Mouse (Mus musculus) kidney, adult 2 months (tissue): Measurements from ENCODE around the gene Ssxb5.

Source experiments
- CTCF ChIP-seq: fragments of 200-500 bp; conservative IDR thresholded peaks from 2 replicates; pipeline ENCODE4 v1.5.1; 2011; ENCODE audit warnings: low read depth, mild to moderate bottlenecking, control low read depth, low read length, moderate library complexity, mixed read lengths; ENCODE audit not compliant: insufficient read depth, insufficient read length
- POLR2A ChIP-seq: fragments of 200-500 bp; IDR thresholded peaks from one replicate; pipeline ENCODE4 v1.6.1; 2011; ENCODE audit warnings: low read depth, low read length, control low read depth

DNA sequence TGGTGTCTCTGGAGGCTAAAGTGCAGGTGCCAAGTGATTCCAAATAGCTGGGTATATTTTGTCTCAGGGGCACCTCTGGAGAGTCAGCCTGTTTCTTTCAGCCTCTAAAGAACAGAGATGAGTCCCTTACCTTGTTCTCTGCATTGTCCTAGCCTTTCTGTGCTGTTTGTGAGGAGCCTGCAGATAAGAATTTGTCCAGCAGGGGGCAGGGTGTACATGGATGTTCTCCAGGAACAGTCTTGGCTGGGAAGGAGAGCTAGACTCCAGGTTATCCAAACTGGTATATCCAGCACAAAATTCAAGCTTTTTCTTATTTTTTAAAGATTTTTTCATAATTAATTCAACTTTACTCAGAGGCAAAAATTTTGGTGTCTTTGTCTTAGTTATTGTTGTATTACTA lies 28.6 kb downstream of the Ssxb5 start:
- TF ChIP-seq POLR2A, result no peak
- TF ChIP-seq CTCF, result peak; percentile 48
